Mouse (Mus musculus) midbrain, embryonic 16.5 days (tissue): ENCODE results near the gene P2rx4. TPM values are rescaled to one million over a fixed set of nuclear protein-coding genes. Genes with fewer than 3 reads are reported as not detected.
"Not testable (repeated sequence)": the region's sequence is repeated elsewhere in the genome, so short reads cannot be mapped to it uniquely, and the experiment has no call there.

Source experiments
- ATAC-seq: fragments of 200-750 bp; cut with Nextera tagmentation; 2 replicates; pipeline ENCODE4 v1.8.0; 2017; ENCODE audit warnings: moderate TSS enrichment
- H3K27ac ChIP-seq: fragments of 300-500 bp; sonication (generic); 2 replicates; pipeline ENCODE4 v1.5.1; 2014; ENCODE audit warnings: mild to moderate bottlenecking, low read length, mixed read lengths
- H3K27me3 ChIP-seq: fragments of 300-500 bp; sonication (generic); 2 replicates; pipeline ENCODE4 v1.6.1; 2014; ENCODE audit warnings: low read depth, low read length, mixed read lengths; ENCODE audit not compliant: control insufficient read depth, insufficient read depth
- H3K36me3 ChIP-seq: fragments of 300-500 bp; sonication (generic); 2 replicates; pipeline ENCODE4 v1.6.1; 2014; ENCODE audit warnings: mild to moderate bottlenecking, low read length, moderate library complexity, mixed read lengths; ENCODE audit not compliant: control insufficient read depth, insufficient read depth
- H3K4me1 ChIP-seq: fragments of 300-500 bp; sonication (generic); 2 replicates; pipeline ENCODE4 v1.6.1; 2014; ENCODE audit warnings: mild to moderate bottlenecking, low read length, mixed read lengths; ENCODE audit not compliant: control insufficient read depth, insufficient read depth
- H3K4me2 ChIP-seq: fragments of 300-500 bp; sonication (generic); 2 replicates; pipeline ENCODE4 v1.6.1; 2014; ENCODE audit warnings: mild to moderate bottlenecking, low read length, mixed read lengths
- H3K4me3 ChIP-seq: fragments of 300-500 bp; sonication (generic); 2 replicates; pipeline ENCODE4 v1.5.1; 2014; ENCODE audit warnings: low read depth, mild to moderate bottlenecking, low read length, moderate library complexity, mixed read lengths
- H3K9ac ChIP-seq: fragments of 300-500 bp; sonication (generic); 2 replicates; pipeline ENCODE4 v1.6.1; 2014; ENCODE audit warnings: low read depth, low read length, mixed read lengths
- H3K9me3 ChIP-seq: fragments of 300-500 bp; sonication (generic); replicated peaks from 2 replicates; pipeline ENCODE4 v1.6.1; 2014; ENCODE audit warnings: mild to moderate bottlenecking, low read length, mixed read lengths; ENCODE audit not compliant: control insufficient read depth, poor library complexity, severe bottlenecking
- WGBS: fragments of 180-500 bp; shearing (Covaris S2); extraction: QIAGEN DNeasy Blood & Tissue Kit; methylation state at CpG from one replicate; pipeline ENCODE4 v1.1.7; 2014; 5-methylcytosine and 5-hydroxymethylcytosine counted together
- polyA plus RNA-seq: library from polyadenylated mRNA; unstranded; fragments of >200 nt; fragmentation: Nextera tagmentation; extraction: Ambion mirVana; gene quantifications from 2 replicates; pipeline ENCODE4 v1.2.1, GENCODE M21; 2015

Gene P2rx4
- polyA plus RNA-seq, result 14.6 and 15.3 TPM in 2 replicates

- WGBS, result under 1% methylated on average over 63 of the region's 66 CpGs
- no peaks in the 10 kb centered on the region for H3K9me3 ChIP-seq
- H3K27ac ChIP-seq, result peak within 1 kb of the TSS; percentile 86
- H3K9ac ChIP-seq, result peak within 1 kb of the TSS; percentile 77
- peak within 1 kb of the TSS; percentile 83 for H3K4me2 ChIP-seq
- no peaks in the 10 kb centered on the region for H3K36me3 ChIP-seq
- peak; percentile 91 for ATAC-seq
- H3K27me3 ChIP-seq, result no peaks in the 10 kb centered on the region
- peaks cover 10% of the 10 kb centered on the region for H3K4me1 ChIP-seq
- peak within 1 kb of the TSS; percentile 54 for H3K4me3 ChIP-seq
Measured at GRCm38 (mm10) chr5:122707276-122708181, at the start of gene P2rx4. Gene P2rx4 (plus strand): TSS chr5:122707544.

DNA sequence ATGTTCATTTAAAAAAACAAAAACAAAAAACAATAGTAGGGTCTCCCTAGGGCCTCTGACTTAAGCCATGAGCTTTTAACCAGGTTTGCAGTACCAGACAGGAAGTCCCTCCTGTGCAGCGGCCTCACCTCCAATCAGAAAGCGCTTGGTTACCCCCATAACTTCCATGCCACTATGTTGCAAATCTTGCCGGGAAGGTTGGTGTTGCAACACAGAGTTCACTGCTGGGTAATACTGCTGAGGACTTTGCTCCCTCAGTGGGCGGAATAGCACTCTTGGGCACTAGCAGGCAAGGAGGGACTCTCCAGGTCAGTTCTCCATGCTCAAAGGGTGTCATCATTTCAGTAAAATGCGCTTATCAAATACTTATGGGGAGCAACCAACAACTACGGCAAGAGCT lies 44.8 kb upstream of the P2rx4 start:
- no peak for ATAC-seq
- Histone ChIP-seq H3K9me3 (no peaks in the 10 kb centered on the region), H3K27ac (no peak overlapping the region), H3K36me3 (no peaks in the 10 kb centered on the region), H3K4me3 (no peak overlapping the region), H3K27me3 (no peaks in the 10 kb centered on the region), H3K4me2 (no peak overlapping the region), H3K4me1 (no peaks in the 10 kb centered on the region), H3K9ac (no peak overlapping the region)
- WGBS, result 96% methylated on average over 6 of the region's 6 CpGs

DNA sequence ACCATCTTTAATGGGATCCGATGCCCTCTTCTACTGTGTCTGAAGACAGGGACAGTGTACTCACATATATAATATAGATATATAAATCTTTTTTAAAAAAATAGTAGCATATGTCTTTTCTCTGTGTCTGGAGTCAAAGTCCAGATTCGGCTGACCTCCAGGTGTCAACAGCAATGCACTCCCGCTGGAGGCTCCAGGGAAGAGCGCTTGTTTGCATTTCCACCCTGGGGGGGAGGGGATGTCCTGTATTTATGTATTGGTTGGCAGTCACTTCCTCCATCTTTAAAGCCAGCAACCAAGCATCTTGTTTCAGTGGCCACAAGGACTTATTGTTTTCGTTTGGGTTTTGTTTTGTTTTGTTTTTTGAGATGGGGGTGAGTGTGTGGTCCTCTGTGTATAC lies 42.3 kb upstream of the P2rx4 start:
- H3K9me3 ChIP-seq, result no peaks in the 10 kb centered on the region
- ATAC-seq, result no peak
- no peaks in the 10 kb centered on the region for H3K27me3 ChIP-seq
- no peaks in the 10 kb centered on the region for H3K36me3 ChIP-seq
- 75% methylated on average over 5 of the region's 5 CpGs for WGBS
- no peak overlapping the region for H3K4me3 ChIP-seq
- H3K4me2 ChIP-seq, result no peak overlapping the region
- no peak overlapping the region for H3K27ac ChIP-seq
- no peak overlapping the region for H3K9ac ChIP-seq
- no peaks in the 10 kb centered on the region for H3K4me1 ChIP-seq

DNA sequence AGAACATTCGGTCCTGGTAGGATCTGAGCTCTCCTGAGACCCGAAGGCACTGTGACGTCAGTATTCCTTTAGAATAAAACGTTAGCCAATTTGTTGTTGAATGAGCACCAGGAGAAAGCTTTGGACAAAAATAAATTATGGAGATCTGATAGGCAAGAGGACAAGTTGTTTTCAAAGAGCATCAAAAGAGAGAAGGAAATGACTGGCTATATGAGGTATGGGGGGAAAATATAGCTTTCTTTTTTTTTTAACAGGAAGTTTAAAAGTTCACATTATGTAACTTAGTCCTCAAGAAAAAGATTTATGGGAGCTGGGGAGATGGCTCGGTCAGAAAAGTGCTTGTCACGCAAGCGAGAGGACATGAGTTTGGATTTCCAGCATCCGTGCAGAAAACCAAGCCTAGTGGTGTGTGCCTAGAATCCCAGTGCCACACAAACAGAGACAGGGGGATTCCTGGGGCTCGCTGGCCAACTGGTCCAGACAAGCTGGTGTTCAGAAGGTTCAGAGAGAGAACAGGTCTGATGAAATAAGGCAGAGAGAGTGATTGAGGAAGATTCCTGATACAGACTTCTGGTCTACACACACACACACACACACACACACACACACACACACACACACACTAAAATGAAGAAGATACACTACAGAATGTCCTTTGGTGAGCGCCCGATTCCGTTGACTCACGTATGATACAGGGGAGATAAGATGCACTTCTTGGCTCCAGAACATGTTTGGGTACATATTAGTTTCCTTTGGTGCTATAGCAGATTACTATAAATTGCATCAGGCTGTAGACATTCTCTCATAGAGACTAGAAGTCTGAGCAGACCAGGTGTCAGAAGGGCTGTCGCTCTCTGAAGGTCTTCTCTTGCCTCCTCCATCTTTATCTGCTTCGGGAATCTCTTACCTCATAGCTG lies 38.1 kb upstream of the P2rx4 start:
- no peaks in the 10 kb centered on the region for H3K9me3 ChIP-seq
- no peak overlapping the region for H3K27ac ChIP-seq
- 84% methylated on average over 15 of the region's 15 CpGs for WGBS

DNA sequence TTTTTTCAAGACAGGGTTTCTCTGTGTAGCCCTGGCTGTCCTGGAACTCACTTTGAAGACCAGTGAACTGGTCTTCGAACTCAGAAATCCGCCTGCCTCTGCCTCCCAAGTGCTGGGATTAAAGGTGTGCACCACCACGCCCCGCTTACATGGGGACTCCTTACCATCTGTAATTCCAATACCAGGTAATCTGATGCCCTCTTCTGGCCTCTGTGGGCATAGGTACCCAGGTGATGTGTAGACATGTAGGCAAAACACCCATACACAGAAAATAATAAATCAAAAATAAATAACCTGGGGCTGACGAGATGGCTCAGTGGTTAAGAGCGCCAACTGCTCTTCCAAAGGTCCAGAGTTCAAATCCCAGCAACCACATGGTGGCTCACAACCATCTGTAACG lies 35.7 kb upstream of the P2rx4 start:
- H3K4me2 ChIP-seq, H3K9me3 ChIP-seq, H3K4me1 ChIP-seq, ATAC-seq, H3K27me3 ChIP-seq, H3K4me3 ChIP-seq, H3K27ac ChIP-seq, H3K36me3 ChIP-seq, H3K9ac ChIP-seq: not testable (repeated sequence)
- 79% methylated on average over 7 of the region's 7 CpGs for WGBS

More for the DNA sequence above, 38.1 kb upstream of the P2rx4 start:
- no peaks in the 10 kb centered on the region for H3K27me3 ChIP-seq
- H3K36me3 ChIP-seq, result no peaks in the 10 kb centered on the region
- no peak overlapping the region for H3K9ac ChIP-seq
- ATAC-seq, result no peak
- no peak overlapping the region for H3K4me2 ChIP-seq
- H3K4me3 ChIP-seq, result no peak overlapping the region
- no peaks in the 10 kb centered on the region for H3K4me1 ChIP-seq

DNA sequence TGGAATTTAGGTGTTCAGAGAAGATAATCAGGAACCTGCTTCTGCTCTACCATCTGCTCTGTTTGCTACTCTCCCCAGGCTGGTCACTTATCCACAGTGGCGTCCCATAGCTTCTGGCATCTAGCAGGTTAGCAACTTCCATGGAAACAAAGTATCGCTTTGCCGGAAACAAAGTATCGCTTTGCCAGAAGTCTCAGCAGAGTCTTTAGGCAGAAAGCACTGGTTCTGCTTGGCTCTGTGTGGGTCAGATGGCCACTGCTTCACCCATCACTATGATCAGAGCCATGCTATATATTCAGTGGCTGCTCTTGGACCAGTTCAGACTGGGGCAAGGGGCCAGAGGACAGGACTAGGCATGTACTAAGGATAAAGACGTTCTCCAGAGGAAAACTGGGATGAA lies 35.0 kb upstream of the P2rx4 start:
- Histone ChIP-seq H3K27ac (no peak overlapping the region), H3K9me3 (no peaks in the 10 kb centered on the region), H3K27me3 (no peaks in the 10 kb centered on the region), H3K4me1 (no peaks in the 10 kb centered on the region), H3K4me3 (no peak overlapping the region), H3K36me3 (no peaks in the 10 kb centered on the region), H3K9ac (no peak overlapping the region), H3K4me2 (no peak overlapping the region)
- WGBS, result 90% methylated on average over 5 of the region's 5 CpGs
- ATAC-seq, result no peak

- no peak overlapping the region for H3K4me2 ChIP-seq
- WGBS, result 84% methylated on average over 8 of the region's 8 CpGs
- H3K4me1 ChIP-seq, result no peaks in the 10 kb centered on the region
- H3K36me3 ChIP-seq, result no peaks in the 10 kb centered on the region
- no peak overlapping the region for H3K27ac ChIP-seq
- no peak overlapping the region for H3K4me3 ChIP-seq
- no peaks in the 10 kb centered on the region for H3K9me3 ChIP-seq
- H3K27me3 ChIP-seq, result no peaks in the 10 kb centered on the region
- no peak overlapping the region for H3K9ac ChIP-seq
- no peak for ATAC-seq
Measured at GRCm38 (mm10) chr5:122676002-122676401, 31.3 kb upstream of the P2rx4 start.

GRCm38 (mm10) chr5:122677983-122678382 lies 29.4 kb upstream of the P2rx4 start:
- no peaks in the 10 kb centered on the region for H3K4me1 ChIP-seq
- no peak overlapping the region for H3K27ac ChIP-seq
- H3K36me3 ChIP-seq, result no peaks in the 10 kb centered on the region
- H3K27me3 ChIP-seq, result no peaks in the 10 kb centered on the region
- H3K9ac ChIP-seq, result no peak overlapping the region
- WGBS, result 93% methylated on average over 9 of the region's 9 CpGs
- no peak overlapping the region for H3K4me2 ChIP-seq
- ATAC-seq, result no peak
- H3K4me3 ChIP-seq, result no peak overlapping the region
- H3K9me3 ChIP-seq, result no peaks in the 10 kb centered on the region

DNA sequence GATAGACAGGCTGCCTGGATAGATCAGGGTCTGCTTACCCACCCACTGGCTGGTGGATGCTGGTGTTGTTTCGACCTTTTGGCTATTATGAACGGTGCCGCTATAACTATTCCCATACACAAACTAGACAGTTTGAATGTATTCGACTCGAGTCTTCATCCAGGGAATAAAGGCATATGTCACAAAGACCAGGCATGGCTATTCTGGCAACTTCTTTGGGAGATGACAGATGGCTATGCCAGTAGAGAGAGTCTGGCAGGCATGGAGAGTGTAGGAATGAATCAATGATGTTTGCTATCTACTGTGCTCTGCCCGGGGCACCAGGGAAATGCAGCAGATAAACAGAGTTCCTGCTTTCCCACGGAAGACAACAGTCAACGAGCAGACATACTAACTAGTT lies 27.5 kb upstream of the P2rx4 start:
- no peak overlapping the region for H3K27ac ChIP-seq
- no peak overlapping the region for H3K4me2 ChIP-seq
- H3K9ac ChIP-seq, result no peak overlapping the region
- no peak for ATAC-seq
- no peaks in the 10 kb centered on the region for H3K9me3 ChIP-seq
- no peaks in the 10 kb centered on the region for H3K36me3 ChIP-seq
- no peak overlapping the region for H3K4me3 ChIP-seq
- 86% methylated on average over 8 of the region's 8 CpGs for WGBS
- no peaks in the 10 kb centered on the region for H3K27me3 ChIP-seq
- H3K4me1 ChIP-seq, result no peaks in the 10 kb centered on the region
